Mouse (Mus musculus) heart, postnatal 0 days (tissue): ENCODE measurements at regions not wholly inside any gene's neighbourhood (a gene's known extent, or its start where the extent isn't known, plus 50 kb on each side); places are given as distances from the start of the nearest gene placed in this dataset.

Experiments used
- CTCF ChIP-seq: IDR thresholded peaks from 2 replicates; pipeline ENCODE4 v1.5.1; 2016; ENCODE audit warnings: antibody characterized with exemption, control low read depth, low read depth
- EP300 ChIP-seq: IDR thresholded peaks from 2 replicates; pipeline ENCODE4 v1.6.1; 2016; ENCODE audit warnings: antibody characterized with exemption, low read depth

GRCm38 (mm10) chr11:105526066-105526465 is 63.7 kb upstream of the Tanc2 start:
- TF ChIP-seq CTCF, result no peak
- no peak for TF ChIP-seq EP300
